Mouse (Mus musculus) layer of hippocampus, adult 18-20 months (tissue): ENCODE measurements around the gene Stoml1. TPM values are rescaled to one million over a fixed set of nuclear protein-coding genes. Genes with fewer than 3 reads are reported as not detected.
A peak's percentile ranks its signal among the peaks of the same experiment; 100 is the strongest.

Experiments
- DNase-seq, 2 experiments: peaks; one replicate each; pipeline ENCODE4 v3.0.0; 2022; ENCODE audit warnings: low spot score in 2 of 2
- microRNA-seq, 2 experiments: library from miRNA; unstranded; fragments of <30 nt; microRNA quantifications; one replicate each; pipeline ENCODE4 v1.2.0; 2021
- total RNA-seq, 2 experiments: library from RNA; stranded (reverse); gene quantifications; 2 replicates each; pipeline ENCODE4 v1.2.3; 2021

Stoml1 gene
- total RNA-seq, 2 experiments from 2014 or later, result 77.5 to 80.3 TPM

DNA sequence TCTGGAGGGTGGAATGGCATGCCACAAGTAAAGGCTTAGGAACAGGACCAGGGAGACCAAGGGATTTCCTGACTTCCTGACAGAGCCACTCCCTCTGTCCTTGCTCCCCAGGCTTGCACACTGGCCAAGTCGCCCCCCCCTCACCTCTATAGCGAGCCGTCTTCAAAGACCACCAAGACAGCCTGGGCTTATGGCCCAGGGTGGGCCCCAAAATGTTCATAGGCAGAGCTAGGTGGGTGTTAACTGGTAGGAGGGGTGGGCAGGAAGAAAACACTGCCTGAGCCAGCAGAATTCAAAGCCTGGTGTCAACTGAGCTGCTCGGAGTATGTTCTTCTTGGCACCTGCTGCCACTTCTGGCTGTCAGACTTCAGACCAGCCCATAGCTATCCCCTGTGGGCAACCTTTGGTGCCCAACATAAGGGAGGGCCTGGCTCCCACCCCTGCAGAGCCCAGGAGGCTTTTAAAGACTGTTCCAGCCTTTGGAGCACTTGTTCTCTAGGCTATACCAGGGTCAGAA is 45.1 kb downstream of the Stoml1 start:
- DNase-seq, result no peak

DNA sequence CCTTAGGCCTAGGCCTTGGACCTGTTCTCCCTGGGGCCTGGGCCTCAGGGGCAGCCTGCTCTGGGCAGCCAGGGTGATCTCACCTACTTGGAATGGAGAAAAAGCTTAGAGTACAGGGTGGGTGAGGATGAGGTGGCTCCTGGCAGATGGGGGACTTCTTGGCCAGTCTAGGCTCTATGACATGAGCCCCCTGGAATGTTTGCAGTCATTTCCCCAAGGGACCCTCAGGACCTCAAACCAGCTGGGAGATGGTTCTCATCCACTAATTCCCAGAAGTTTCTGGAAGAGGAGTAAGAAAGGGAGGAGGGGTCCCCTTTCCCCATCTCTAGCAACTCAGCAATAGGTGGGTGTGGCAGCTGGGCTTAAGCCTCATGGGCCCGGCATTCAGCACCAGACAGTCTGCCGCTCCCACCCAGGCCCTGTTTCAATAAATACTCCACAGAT is 46.4 kb downstream of the Stoml1 start:
- no peak for DNase-seq

DNA sequence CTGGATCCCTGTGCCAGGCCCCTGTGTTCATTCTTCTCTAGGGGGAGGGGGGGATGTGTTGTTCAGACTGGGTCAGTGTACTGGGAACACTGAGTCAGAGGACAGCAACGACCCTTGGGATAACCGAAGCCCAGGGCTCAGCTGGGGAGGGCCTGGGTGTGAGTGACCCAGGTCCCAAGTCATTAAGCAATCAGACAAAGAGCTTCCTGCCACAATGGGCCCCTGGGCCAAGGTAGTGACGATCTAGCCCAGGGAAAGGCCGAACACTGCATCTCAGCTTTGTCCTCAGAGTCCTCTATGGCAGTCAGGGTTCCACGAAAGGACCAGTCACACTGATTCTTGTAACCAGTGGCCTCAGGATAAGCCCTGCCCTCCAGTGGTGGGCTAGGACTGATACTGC is 50.2 kb downstream of the Stoml1 start:
- no peak for DNase-seq

DNA sequence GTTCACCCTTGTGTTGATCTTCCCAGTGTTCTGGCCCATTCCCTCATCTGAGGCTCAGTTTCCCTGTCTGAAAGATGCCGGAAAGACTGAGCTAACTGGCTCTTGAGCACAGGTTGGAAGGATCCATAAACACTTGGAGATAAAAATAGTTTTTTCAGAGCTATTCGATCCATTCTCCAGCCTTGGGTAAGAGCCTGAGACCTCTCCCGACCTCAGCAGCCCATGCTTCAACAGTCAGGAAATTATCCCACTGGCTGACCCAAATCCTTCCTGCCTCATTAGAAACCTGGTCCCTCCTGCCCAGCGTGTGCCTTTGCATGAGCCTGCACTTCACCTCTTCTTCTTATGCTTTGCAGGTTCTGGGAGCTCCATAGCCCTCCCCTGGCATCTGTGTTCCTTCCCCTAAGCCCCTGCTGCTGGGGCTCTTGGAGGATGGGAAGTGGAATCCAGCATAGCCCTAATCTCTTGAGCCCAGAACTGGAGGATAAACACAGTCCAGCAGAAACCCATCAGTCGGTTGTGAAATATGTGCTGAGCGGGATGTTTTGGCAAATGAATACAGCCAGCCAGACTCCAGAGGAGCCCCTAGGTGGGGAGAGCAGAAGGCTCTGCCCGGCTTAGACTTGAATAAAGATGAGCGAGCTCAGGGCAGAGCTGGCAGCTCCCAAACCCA is 50.8 kb downstream of the Stoml1 start:
- DNase-seq, result no peak

DNA sequence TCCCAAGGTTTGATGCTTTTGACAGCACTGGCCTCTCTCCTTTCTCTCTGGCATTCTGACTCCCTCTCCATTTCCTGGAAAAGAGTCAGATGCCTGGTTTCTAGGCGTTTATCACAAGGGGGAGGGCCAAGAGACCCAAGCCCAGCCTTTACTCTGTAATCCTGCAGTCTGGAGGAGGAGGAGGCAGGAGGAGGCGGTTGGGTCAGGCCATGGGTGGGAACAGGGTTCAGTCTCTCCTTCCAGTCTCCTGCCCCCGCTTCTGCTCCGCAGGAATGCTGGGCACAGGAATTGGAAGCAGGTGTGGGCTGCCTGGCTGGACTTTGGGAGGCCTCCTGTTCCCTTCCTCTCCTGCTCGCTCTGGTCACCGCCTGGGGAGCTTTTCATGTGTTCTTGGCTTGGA is 52.7 kb downstream of the Stoml1 start:
- DNase-seq, result no peak

DNA sequence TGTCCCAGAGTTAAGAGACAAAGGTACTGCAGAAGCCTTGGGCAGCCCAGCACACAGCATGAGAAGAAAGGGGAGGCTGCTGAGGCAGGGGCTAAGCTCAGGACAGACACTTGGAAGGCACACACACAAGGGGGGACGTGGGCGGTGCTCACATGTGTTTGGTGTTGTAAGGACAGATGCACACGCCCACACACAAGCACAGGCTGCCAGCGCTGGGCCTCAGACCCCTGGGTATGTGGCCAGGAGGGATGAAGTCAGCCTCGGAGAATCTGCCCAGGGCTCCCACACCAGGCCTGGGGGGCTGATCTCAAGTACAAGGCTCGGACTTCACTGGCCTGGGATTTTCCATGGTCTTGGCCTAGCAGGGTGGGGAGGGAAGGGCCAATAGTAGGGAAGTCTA is 55.4 kb downstream of the Stoml1 start:
- DNase-seq, result peak; percentile 43 to 68

DNA sequence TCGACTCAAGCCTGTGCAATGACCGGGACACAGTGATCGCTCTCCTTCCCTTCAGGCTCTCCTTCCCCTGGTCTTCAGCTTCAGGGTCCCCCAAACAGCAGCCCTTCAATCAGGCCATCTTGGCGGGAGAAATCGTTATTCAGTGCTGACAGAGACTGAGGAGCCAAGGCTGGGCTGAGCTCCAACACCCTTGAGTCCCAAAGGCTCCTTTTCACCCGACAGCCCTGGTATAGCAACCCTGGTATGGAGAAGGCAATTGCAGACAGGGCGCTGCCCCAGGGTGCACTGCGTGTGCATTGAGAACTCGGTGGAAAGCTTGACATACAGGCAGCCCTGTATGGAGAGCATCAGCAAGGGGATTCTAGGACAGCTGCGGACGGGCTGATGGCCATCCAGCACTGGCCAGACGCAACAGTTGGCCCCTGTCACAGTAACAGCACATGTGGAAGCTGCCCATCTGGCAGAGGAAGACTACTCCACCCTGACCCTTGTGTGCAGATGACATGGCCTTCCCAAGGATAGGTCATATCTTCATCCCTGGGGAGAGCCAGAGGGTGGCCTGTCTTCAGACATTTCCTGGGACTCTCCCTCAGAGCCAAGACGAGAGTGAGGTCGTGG is 57.2 kb downstream of the Stoml1 start:
- no peak for DNase-seq

DNA sequence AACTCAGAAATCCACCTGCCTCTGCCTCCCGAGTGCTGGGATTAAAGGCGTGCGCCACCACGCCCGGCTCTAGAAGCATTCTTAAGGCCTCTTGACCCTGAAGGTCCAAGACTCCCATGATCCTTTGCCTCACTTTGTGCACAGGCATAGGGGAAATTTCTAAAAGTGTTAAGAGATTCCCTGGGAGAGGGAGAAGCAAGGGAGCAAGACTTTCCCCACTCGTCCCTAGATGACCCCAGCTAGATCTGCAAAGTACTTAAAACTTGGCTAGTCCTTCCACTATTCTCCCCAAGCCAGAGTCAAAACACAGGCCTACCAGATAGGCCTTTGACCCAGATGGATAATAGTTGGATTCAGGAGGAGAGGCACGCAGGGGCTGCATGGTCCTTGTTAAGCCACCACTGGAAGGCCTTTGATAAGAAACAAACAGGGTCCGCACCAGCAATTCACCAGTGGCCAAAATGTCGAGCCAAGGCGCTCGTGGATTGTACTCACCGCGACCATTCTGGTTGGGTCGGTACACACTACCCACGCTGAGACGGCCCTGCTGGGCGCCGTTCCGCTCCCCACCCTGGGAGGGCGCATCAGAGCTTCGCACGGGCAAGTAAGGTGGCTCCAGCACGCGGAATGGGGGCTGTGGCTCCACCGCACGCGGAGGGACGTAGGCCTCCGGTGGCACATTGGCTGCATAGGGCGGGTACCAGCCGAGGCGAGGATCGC is 58.4 kb downstream of the Stoml1 start:
- DNase-seq, result no peak

Small RNA genes lying within 50 kb of the gene (microRNA-seq; reads per million reads assigned to microRNA genes)
- 0 reads per million in 2 experiments for gene Mir6385

Other genes with a start within 250 kb of the Stoml1 start
- gene Cyp11a1, start 246.8 kb upstream of the Stoml1 start, total RNA-seq, result 1 to 10 TPM in 1 of 2 experiments, under 1 TPM in 1; 0.94 to 1.7 TPM
- 10 to 100 TPM; 18.2 to 18.4 TPM for gene Stra6, start 189.4 kb upstream of the Stoml1 start, total RNA-seq
- gene Ccdc33, start 134.3 kb upstream of the Stoml1 start, total RNA-seq, result under 1 TPM; 0.91 to 0.94 TPM
- 10 to 100 TPM; 10.1 to 15.5 TPM for gene Islr, start 48.9 kb upstream of the Stoml1 start, total RNA-seq
- 100 to 1,000 TPM; 113 to 122 TPM for gene Islr2, start 48.8 kb upstream of the Stoml1 start, total RNA-seq
- 10 to 100 TPM; 13.2 to 15.8 TPM for gene Pml, start 3.4 kb upstream of the Stoml1 start, total RNA-seq
- 1 to 10 TPM; 2.5 to 3.2 TPM for gene Loxl1, start 60.0 kb downstream of the Stoml1 start, total RNA-seq
- gene Tbc1d21, start 117.3 kb downstream of the Stoml1 start, total RNA-seq, result not detected
- gene Insyn1, start 235.4 kb downstream of the Stoml1 start, total RNA-seq, result 100 to 1,000 TPM; 255 to 268 TPM